Mouse (Mus musculus) heart, embryonic 16.5 days (tissue): ENCODE measurements around the gene Olfr152. TPM values are rescaled to one million over a fixed set of nuclear protein-coding genes. Genes with fewer than 3 reads are reported as not detected.

Source experiments
- ATAC-seq: fragments of 200-750 bp; cut with Nextera tagmentation; replicated peaks from 2 replicates; pipeline ENCODE4 v1.8.0; 2017; ENCODE audit warnings: moderate number of reproducible peaks; ENCODE audit not compliant: insufficient read depth, low FRiP score; ENCODE audit errors: extremely low read depth
- H3K27ac ChIP-seq: fragments of 300-500 bp; sonication (generic); 2 replicates; pipeline ENCODE4 v1.5.1; 2014; ENCODE audit warnings: mild to moderate bottlenecking, low read length, control low read depth, moderate library complexity
- H3K27me3 ChIP-seq: fragments of 300-500 bp; sonication (generic); 2 replicates; pipeline ENCODE4 v1.6.1; 2014; ENCODE audit warnings: low read length, mixed read lengths; ENCODE audit not compliant: control insufficient read depth, insufficient read depth
- H3K36me3 ChIP-seq: fragments of 300-500 bp; sonication (generic); 2 replicates; pipeline ENCODE4 v1.6.1; 2014; ENCODE audit not compliant: control insufficient read depth, insufficient read depth
- H3K4me1 ChIP-seq: fragments of 300-500 bp; sonication (generic); 2 replicates; pipeline ENCODE4 v1.6.1; 2014; ENCODE audit warnings: low read length, mixed read lengths; ENCODE audit not compliant: control insufficient read depth, insufficient read depth
- H3K4me2 ChIP-seq: fragments of 300-500 bp; sonication (generic); 2 replicates; pipeline ENCODE4 v1.6.1; 2014; ENCODE audit warnings: low read depth, mild to moderate bottlenecking, control low read depth, low read length
- H3K4me3 ChIP-seq: fragments of 300-500 bp; sonication (generic); 2 replicates; pipeline ENCODE4 v1.5.1; 2014; ENCODE audit warnings: mild to moderate bottlenecking, control low read depth, low read length
- H3K9ac ChIP-seq: fragments of 300-500 bp; sonication (generic); 2 replicates; pipeline ENCODE4 v1.6.1; 2014; ENCODE audit warnings: low read length, control low read depth
- H3K9me3 ChIP-seq: fragments of 300-500 bp; sonication (generic); replicated peaks from 2 replicates; pipeline ENCODE4 v1.6.1; 2016; ENCODE audit warnings: low read length; ENCODE audit not compliant: control insufficient read depth
- WGBS: fragments of 180-500 bp; shearing (Covaris S2); extraction: QIAGEN DNeasy Blood & Tissue Kit; methylation state at CpG from one replicate; pipeline ENCODE4 v1.1.7; 2014; 5-methylcytosine and 5-hydroxymethylcytosine counted together
- polyA plus RNA-seq: library from polyadenylated mRNA; unstranded; fragments of >200 nt; fragmentation: Nextera tagmentation; extraction: Ambion mirVana; gene quantifications from 2 replicates; pipeline ENCODE4 v1.2.1, GENCODE M21; 2015

Gene Olfr152
- polyA plus RNA-seq = not detected in 2 replicates

DNA sequence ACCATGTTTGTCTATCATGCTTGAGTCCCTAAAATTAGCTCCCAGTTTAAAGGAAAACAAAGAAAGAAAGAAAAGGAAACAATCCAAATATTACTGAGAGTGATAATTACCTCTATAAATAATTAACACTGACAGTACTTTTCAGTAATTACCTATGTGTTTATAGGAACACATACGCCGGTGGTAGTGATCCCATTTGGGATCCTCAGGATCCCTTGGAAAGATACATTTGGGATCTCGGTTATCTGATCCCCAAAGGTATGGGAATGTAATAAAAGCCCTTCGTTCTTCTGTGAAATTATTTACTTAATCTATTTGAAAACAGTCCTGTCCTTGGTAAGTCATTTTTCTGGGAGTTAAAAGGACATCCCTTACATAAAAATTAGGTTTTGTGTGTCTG lies at the start of gene Olfr152:
Olfr152 (plus strand) TSS at position 301 of the 400 bp plus-strand sequence.
- H3K9me3 ChIP-seq = no peaks in the 10 kb centered on the region; the same call in 1 of the 2 replicates
- 73% methylated on average over 4 of the region's 4 CpGs for whole genome bisulfite sequencing
- no peak within 1 kb of the TSS for H3K4me3 ChIP-seq
- no peak within 1 kb of the TSS for H3K27ac ChIP-seq
- H3K9ac ChIP-seq = no peak within 1 kb of the TSS
- no peak within 1 kb of the TSS for H3K4me2 ChIP-seq
- no peaks in the 10 kb centered on the region for H3K4me1 ChIP-seq
- ATAC-seq = no peak
- no peaks in the 10 kb centered on the region for H3K36me3 ChIP-seq
- H3K27me3 ChIP-seq = no peaks in the 10 kb centered on the region

DNA sequence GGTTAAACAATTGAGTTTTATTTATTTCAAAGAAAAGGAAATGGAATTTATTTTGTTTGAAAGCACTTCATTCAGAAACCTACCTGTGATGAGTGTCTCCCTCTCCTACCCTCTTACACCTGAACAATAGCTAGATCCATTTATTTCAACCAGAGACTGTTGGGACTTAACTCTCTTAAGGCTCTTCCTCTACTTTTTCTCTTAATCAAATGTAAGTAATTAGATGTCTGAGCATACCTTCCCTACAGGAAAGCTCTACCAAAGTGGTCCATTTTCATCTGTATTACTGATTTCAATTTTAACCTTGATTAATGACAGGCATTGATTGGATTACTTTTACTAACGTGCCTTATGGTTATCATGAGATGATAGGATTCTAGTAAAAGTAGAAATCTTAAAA lies 39.4 kb upstream of the Olfr152 start, which contains the start of gene Olfr1138:
Olfr1138 (minus strand) TSS at position 101 of the 400 bp plus-strand sequence.
- ATAC-seq = no peak
- H3K36me3 ChIP-seq = no peaks in the 10 kb centered on the region
- H3K9ac ChIP-seq = no peak within 1 kb of the TSS
- WGBS = 73% methylated on average over 1 of the region's 1 CpGs
- H3K27me3 ChIP-seq = no peaks in the 10 kb centered on the region
- H3K27ac ChIP-seq = no peak within 1 kb of the TSS
- no peaks in the 10 kb centered on the region for H3K4me1 ChIP-seq
- no peaks in the 10 kb centered on the region for H3K9me3 ChIP-seq
- no peak within 1 kb of the TSS for H3K4me2 ChIP-seq
- no peak within 1 kb of the TSS for H3K4me3 ChIP-seq

DNA sequence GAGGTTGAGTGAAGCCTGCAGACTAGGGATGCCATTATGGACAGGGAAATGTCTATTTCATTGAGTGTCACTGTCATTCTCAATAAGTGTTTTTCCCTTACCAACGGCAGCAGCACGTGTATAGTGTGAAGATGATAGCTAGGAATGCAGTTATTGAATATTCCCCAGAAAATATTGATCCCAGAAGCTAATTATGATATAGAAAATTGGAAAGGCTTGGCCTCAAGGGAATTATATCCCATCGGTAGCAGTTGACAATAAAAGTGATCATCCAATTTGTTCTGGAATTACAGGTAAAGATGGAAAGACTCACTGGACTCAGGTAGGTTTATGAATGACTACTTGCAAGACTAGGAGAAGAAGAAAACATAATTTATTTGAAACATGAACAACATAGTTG lies 35.8 kb upstream of the Olfr152 start, which contains the start of gene Olfr1140:
Olfr1140 (plus strand) TSS at position 301 of the 400 bp plus-strand sequence.
- Histone ChIP-seq H3K4me3 (no peak within 1 kb of the TSS), H3K36me3 (no peaks in the 10 kb centered on the region), H3K27ac (no peak within 1 kb of the TSS), H3K27me3 (no peaks in the 10 kb centered on the region), H3K4me2 (no peak within 1 kb of the TSS), H3K9me3 (no peaks in the 10 kb centered on the region), H3K4me1 (no peaks in the 10 kb centered on the region), H3K9ac (no peak within 1 kb of the TSS)
- ATAC-seq = no peak
- 66% methylated on average over 3 of the region's 3 CpGs for WGBS

DNA sequence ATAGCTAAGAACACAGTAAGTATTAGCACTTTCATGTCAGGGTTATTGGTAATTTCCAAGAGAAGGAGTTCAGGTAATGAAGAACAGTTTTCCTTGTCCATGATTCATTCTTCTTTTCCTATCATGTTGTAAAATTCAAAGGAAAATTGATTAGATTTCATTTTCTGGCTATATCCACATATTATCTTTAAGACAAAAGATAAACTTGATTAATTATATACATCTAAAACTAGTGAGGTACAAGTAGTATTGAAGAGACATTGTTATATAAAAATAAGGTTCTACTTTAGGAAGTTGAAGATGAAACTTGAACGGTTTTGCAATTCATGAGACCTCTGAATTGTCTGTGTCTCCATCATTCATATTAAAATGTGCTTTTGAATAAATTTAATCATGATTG lies 25.4 kb upstream of the Olfr152 start, which contains the start of gene Olfr1141:
Olfr1141 (minus strand) TSS at position 101 of the 400 bp plus-strand sequence.
- WGBS = 67% methylated on average over 1 of the region's 1 CpGs
- Histone ChIP-seq H3K36me3 (no peaks in the 10 kb centered on the region), H3K4me3 (no peak within 1 kb of the TSS), H3K27me3 (no peaks in the 10 kb centered on the region), H3K4me1 (no peaks in the 10 kb centered on the region), H3K27ac (no peak within 1 kb of the TSS), H3K4me2 (no peak within 1 kb of the TSS), H3K9ac (no peak within 1 kb of the TSS), H3K9me3 (no peaks in the 10 kb centered on the region)
- ATAC-seq = no peak

DNA sequence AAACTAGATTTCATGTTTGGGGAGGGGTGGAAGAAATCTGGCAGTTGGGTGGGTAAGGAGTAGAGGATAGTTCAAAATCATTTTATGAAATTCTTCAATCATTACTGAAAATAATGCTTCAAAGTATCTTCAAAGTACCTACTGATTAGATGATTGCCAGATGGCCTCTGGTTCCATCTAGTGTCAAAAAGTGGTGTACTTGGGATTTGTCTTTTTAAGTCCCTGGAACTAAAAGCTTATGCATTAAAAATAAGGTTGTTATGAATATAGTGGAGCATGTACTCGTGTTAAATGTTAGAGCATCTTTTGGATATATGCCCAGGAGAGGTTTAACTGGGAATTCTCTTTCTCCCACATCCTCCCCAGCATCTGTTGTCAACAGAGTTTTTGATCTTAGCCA lies 3.1 kb upstream of the Olfr152 start:
- Histone ChIP-seq H3K9me3 (no peaks in the 10 kb centered on the region), H3K4me3 (no peak overlapping the region), H3K36me3 (no peaks in the 10 kb centered on the region), H3K9ac (no peak overlapping the region), H3K27me3 (no peaks in the 10 kb centered on the region), H3K4me1 (no peaks in the 10 kb centered on the region), H3K4me2 (no peak overlapping the region), H3K27ac (no peak overlapping the region)
- ATAC-seq = no peak
- 44% methylated on average over 1 of the region's 1 CpGs for WGBS

DNA sequence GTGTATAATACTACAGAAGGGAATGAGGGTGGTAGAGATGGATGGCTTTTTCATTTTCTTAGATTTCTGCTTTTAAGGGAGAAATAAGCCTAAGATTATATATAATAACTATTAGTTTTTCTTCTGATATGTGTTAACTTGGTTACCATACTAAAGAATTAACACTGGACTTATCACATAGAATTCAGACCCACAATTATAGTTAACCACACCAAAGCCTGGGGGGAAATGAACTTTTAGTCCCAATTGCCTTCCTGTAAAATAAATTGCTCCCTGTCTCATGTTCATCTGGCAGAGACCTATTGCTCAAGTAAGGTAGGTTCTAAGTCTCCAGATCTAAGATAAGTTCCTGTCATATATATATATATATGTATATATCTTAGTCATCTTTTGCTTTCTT lies 21.0 kb downstream of the Olfr152 start, which contains the start of gene Olfr1143:
Olfr1143 (plus strand) TSS at position 301 of the 400 bp plus-strand sequence.
- Histone ChIP-seq H3K4me1 (no peaks in the 10 kb centered on the region), H3K27me3 (no peaks in the 10 kb centered on the region), H3K9ac (no peak within 1 kb of the TSS), H3K36me3 (no peaks in the 10 kb centered on the region), H3K4me3 (no peak within 1 kb of the TSS), H3K9me3 (no peaks in the 10 kb centered on the region), H3K4me2 (no peak within 1 kb of the TSS), H3K27ac (no peak within 1 kb of the TSS)
- no peak for ATAC-seq

DNA sequence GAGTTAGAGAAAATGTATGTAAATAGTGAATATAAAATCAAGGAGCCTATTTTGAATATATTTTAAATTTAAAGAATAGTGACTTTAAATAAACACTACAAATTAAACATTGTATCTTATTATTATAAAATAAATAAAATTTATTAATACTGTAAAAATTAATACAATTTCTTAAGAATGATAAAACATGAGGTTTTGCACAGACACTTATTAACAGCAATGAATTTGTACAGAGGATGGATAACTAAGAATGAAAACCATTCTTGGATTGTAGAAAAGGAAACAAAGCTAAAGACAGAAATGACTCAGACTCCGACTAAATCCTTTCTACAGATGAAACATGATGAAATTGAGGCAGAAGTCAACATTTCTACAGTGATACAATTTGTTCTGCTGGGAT lies 30.2 kb downstream of the Olfr152 start, which contains the start of gene Olfr1145:
Olfr1145 (plus strand) TSS at position 301 of the 400 bp plus-strand sequence.
- Histone ChIP-seq H3K4me1 (no peaks in the 10 kb centered on the region), H3K9ac (no peak within 1 kb of the TSS), H3K27ac (no peak within 1 kb of the TSS), H3K4me3 (no peak within 1 kb of the TSS), H3K36me3 (no peaks in the 10 kb centered on the region), H3K9me3 (no peaks in the 10 kb centered on the region), H3K4me2 (no peak within 1 kb of the TSS), H3K27me3 (no peaks in the 10 kb centered on the region)
- no peak for ATAC-seq
- 63% methylated on average over 1 of the region's 1 CpGs for WGBS

DNA sequence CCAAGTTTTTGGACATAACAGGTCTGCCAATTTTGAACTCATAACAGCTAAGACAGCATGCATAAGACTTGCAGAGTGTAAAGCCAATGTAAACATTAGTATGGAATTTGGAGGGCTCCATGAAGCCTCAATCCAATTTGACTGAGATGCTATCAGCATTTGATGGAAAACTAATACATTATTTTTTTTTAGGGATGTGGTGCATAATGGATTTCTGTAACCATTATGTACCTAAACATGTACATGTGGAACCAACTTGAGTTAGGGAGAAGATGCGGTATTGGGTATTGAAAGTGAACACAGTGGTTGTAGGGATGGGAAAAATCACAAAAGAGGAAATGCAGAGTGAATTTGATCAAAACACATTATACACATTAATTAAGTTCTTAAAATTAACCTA lies 51.0 kb downstream of the Olfr152 start, which contains the start of gene Olfr1148:
Olfr1148 (plus strand) TSS at position 301 of the 400 bp plus-strand sequence.
- WGBS = 90% methylated on average over 1 of the region's 1 CpGs
- H3K36me3 ChIP-seq = no peaks in the 10 kb centered on the region
- no peaks in the 10 kb centered on the region for H3K27me3 ChIP-seq
- no peaks in the 10 kb centered on the region for H3K4me1 ChIP-seq
- no peak within 1 kb of the TSS for H3K9ac ChIP-seq
- H3K4me3 ChIP-seq = no peak within 1 kb of the TSS
- H3K27ac ChIP-seq = no peak within 1 kb of the TSS
- ATAC-seq = no peak
- no peaks in the 10 kb centered on the region for H3K9me3 ChIP-seq
- H3K4me2 ChIP-seq = no peak within 1 kb of the TSS
